Mouse (Mus musculus) induced T-regulatory cell, adult 2 months (primary cell): ENCODE data around the gene Nkx1-1.

Source experiments
- DNase-seq: peaks from one replicate; pipeline ENCODE4 v3.0.0-alpha.2; 2012; ENCODE audit warnings: low read depth

Nkx1-1 gene

GRCm38 (mm10) chr5:33400819-33401218 lies 33.0 kb downstream of the Nkx1-1 start:
- no peak for DNase-seq

- no peak for DNase-seq
Observed at GRCm38 (mm10) chr5:33396828-33397227, 36.9 kb downstream of the Nkx1-1 start.

- no peak for DNase-seq
Observed at GRCm38 (mm10) chr5:33395693-33396092, 38.1 kb downstream of the Nkx1-1 start.

GRCm38 (mm10) chr5:33393803-33394202 lies 40.0 kb downstream of the Nkx1-1 start:
- peak; percentile 78 for DNase-seq

- DNase-seq, result no peak
Observed at GRCm38 (mm10) chr5:33387550-33387949, 46.2 kb downstream of the Nkx1-1 start.
